Mouse (Mus musculus) kidney, adult 2 months (tissue): Measurements from ENCODE around the gene Nabp2. TPM values are rescaled to one million over a fixed set of nuclear protein-coding genes. Genes with fewer than 3 reads are reported as not detected.
A peak's percentile ranks its signal among the peaks of the same experiment; 100 is the strongest.

Source experiments
- DNase-seq: peaks from one replicate; pipeline ENCODE4 v3.0.0; 2021
- H3K27ac ChIP-seq: fragments of 200-500 bp; 2 replicates; pipeline ENCODE4 v1.5.1; 2012; ENCODE audit warnings: low read depth, low read length, control low read depth, inconsistent platforms; ENCODE audit not compliant: insufficient read depth
- H3K27me3 ChIP-seq: fragments of 200-500 bp; replicated peaks from 2 replicates; pipeline ENCODE4 v1.6.1; 2012; ENCODE audit warnings: mild to moderate bottlenecking, moderate library complexity, low read length, inconsistent platforms; ENCODE audit not compliant: control insufficient read depth, insufficient read depth
- H3K36me3 ChIP-seq: fragments of 200-500 bp; 2 replicates; pipeline ENCODE4 v1.6.1; 2012; ENCODE audit warnings: mild to moderate bottlenecking, moderate library complexity, low read length, inconsistent platforms; ENCODE audit not compliant: control insufficient read depth, insufficient read depth
- H3K4me1 ChIP-seq: fragments of 200-500 bp; 2 replicates; pipeline ENCODE4 v1.6.1; 2011; ENCODE audit warnings: low read length; ENCODE audit not compliant: control insufficient read depth, insufficient read depth
- H3K4me3 ChIP-seq: fragments of 200-500 bp; 2 replicates; pipeline ENCODE4 v1.5.1; 2011; ENCODE audit warnings: mild to moderate bottlenecking, low read depth, low read length, control low read depth; ENCODE audit not compliant: insufficient read depth
- CTCF ChIP-seq: fragments of 200-500 bp; conservative IDR thresholded peaks from 2 replicates; pipeline ENCODE4 v1.5.1; 2011; ENCODE audit warnings: low read depth, mild to moderate bottlenecking, control low read depth, low read length, moderate library complexity, mixed read lengths; ENCODE audit not compliant: insufficient read depth, insufficient read length
- POLR2A ChIP-seq: fragments of 200-500 bp; IDR thresholded peaks from one replicate; pipeline ENCODE4 v1.6.1; 2011; ENCODE audit warnings: low read depth, low read length, control low read depth
- WGBS: fragments of 180-500 bp; shearing (Covaris S2); methylation state at CpG from one replicate; pipeline ENCODE4 v1.1.7; 2018; 5-methylcytosine and 5-hydroxymethylcytosine counted together
- polyA plus RNA-seq: library from polyadenylated mRNA; depleted of rRNA; stranded (reverse); fragments of >200 nt; gene quantifications from 2 replicates; pipeline ENCODE4 v1.2.3, GENCODE M21; 2012

Nabp2 gene
- polyA plus RNA-seq, 1 experiment: 37.8 TPM

DNA sequence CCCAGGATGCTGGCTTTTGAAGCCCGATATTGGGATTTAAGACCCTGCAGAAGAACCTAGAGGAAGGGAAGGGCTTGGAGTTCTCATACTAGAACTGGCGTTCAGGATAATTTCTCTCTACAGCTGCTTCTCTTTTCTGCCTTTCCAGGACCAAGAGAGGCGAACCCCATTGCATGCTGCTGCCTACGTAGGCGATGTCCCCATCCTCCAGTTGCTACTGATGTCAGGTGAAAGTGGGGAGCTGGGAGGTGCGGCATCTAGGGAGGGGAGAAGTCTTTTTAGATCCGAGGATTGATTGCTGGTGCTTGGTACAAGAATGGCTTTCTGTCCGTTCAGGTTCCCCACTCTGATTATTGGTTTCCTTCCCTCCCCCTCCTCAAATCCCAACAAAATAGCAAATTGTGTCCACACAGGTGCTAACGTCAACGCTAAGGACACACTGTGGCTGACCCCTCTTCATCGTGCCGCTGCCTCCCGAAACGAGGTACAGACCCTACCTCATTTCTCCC is 33.3 kb downstream of the Nabp2 start:
- TF ChIP-seq CTCF (no peak), POLR2A (no peak)
- Histone ChIP-seq H3K27me3 (no peaks in the 10 kb centered on the region), H3K4me1 (peaks cover 12% of the 10 kb centered on the region), H3K36me3 (peaks cover 2% of the 10 kb centered on the region; the same call in 1 of the 2 replicates), H3K27ac (no peak overlapping the region), H3K4me3 (peak overlapping the region; percentile 90)
- no peak for DNase-seq
- WGBS: 59% methylated on average over 14 of the region's 14 CpGs

DNA sequence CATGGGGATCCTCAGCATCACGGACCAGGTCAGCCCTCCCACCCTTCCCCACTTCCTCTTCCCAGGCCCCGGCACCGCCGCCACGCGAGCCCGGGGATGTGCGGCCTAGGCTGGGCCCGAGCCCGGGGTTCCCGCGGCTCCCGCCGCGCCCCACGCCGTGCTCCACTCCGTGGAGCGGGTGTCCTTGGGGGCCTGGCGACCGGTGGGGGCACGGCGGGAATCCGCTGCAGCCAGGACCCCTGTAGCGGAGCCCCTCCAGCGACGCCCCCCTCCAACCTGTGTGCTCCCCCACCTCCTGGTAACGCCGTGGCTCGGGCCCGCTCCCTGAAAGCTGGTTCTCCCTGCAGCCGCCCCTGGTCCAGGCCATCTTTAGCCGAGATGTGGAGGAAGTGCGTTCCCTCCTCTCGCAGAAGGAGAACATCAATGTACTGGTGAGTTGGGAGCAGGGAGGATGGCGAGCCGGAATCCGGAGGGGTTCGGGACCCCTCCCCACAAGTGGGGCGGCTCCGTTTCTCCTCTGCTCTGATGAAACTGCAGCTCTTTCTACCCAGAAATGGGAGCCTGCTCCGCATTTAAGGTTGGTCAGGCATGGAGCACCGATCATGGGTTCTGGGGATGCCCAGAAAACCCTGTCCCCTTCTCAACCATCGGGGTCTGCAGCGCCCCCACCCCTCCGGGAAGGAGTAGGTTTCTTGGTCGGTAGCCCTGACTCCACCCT is 33.9 kb downstream of the Nabp2 start:
- H3K36me3 ChIP-seq: peaks cover 2% of the 10 kb centered on the region; the same call in 1 of the 2 replicates
- under 1% methylated on average over 47 of the region's 47 CpGs for WGBS
- H3K27ac ChIP-seq: 0 out of 2 replicates have a peak overlapping the region, but pooled peaks have one; percentile 26
- no peak for DNase-seq
- no peak for TF ChIP-seq CTCF
- TF ChIP-seq POLR2A: no peak
- H3K27me3 ChIP-seq: no peaks in the 10 kb centered on the region
- H3K4me3 ChIP-seq: peak overlapping the region; percentile 90
- peaks cover 12% of the 10 kb centered on the region for H3K4me1 ChIP-seq

DNA sequence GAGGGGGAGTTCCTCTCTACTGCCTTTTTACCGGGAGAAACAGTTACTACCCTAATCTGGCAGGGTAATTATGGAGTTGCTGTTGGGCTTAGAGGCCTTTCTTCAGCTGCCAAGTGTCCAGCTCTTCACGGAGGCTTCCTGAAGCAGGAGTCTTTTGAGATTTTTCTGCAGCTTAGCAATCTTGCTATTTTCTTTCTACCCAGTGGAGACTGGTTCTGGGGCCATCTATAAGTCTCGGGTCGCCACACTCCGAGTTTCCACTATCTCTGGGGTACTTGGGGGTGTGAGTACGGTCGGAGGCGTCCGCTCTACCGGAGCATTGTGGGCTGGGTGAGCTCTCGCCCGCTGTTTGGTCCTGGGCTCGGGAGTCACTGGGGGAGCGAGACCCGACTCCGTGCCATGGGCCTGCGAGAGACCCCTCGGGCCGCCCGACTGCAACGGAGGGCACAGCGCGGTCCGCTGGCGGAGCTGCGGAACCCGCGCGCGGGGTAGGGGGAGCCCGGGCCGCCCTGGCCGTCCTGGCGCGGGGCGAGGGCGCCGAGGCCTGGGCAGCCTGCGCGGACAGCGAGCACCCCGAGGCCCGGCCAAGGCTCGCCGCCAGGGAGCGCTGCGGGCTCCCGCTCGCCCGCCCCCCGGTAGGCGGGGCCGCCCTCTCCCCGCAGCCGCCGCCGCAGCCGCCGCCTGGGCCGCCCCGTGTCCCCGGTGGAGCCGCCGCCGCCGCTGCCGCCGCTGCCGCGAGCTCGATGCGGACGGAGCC is 34.7 kb downstream of the Nabp2 start, which contains the start of gene Ankrd52:
Ankrd52 (plus strand) TSS at position 661 of the 757 bp plus-strand sequence.
- Histone ChIP-seq H3K27ac (peak within 1 kb of the TSS; percentile 90), H3K36me3 (no peaks in the 10 kb centered on the region), H3K4me1 (peaks cover 12% of the 10 kb centered on the region), H3K27me3 (no peaks in the 10 kb centered on the region), H3K4me3 (peak within 1 kb of the TSS; percentile 90)
- peak; percentile 89 for DNase-seq
- TF ChIP-seq POLR2A: peak; percentile 19
- TF ChIP-seq CTCF: peak; percentile 49
- under 1% methylated on average over 70 of the region's 73 CpGs for WGBS

DNA sequence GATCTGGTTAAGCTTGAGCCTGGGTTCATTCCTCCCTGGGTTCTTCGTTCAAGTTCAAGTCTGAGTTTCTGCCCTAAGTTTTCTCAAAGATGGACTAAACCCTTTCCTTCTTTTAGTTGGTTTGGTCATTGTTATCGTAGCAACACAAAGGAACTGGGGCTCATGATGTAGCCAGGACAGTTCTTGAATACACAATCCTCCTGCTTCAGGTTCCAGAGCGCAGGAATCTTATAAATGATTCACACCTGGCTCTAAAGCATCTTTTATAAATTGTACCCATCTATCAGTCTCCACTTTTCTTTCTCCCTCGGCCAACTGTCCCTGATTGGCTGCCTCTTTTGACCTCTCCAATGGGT is 35.2 kb downstream of the Nabp2 start:
- DNase-seq: no peak
- H3K4me3 ChIP-seq: peak overlapping the region; percentile 73; the same call in 1 of the 2 replicates
- H3K36me3 ChIP-seq: no peaks in the 10 kb centered on the region
- H3K27ac ChIP-seq: peak overlapping the region; percentile 90; the same call in 1 of the 2 replicates
- TF ChIP-seq CTCF (no peak), POLR2A (no peak)
- 52% methylated on average over 4 of the region's 4 CpGs for WGBS
- peaks cover 12% of the 10 kb centered on the region for H3K4me1 ChIP-seq
- H3K27me3 ChIP-seq: no peaks in the 10 kb centered on the region

DNA sequence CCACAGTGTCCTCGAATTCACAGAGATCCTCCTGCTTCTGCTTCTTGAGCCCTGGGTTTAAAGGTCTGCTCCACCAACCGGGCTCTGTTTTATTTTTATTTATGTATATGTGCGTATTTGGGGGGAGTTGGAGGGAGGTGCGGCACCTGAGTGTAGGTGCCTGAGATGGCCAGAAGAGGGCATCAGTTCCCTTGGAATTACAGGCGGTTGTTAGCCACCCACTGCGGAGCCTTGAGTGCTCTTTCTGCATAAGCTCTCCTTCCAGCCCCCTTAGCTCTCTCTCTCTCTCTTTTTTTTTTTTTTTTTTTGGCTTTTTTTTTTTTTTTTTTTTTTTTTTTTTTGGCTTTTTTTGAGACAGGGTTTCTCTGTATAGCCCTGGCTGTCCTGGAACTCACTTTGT is 36.9 kb downstream of the Nabp2 start:
- Histone ChIP-seq H3K4me1 (peaks cover 16% of the 10 kb centered on the region), H3K27ac (no peak overlapping the region), H3K36me3 (no peaks in the 10 kb centered on the region), H3K4me3 (no peak overlapping the region), H3K27me3 (no peaks in the 10 kb centered on the region)
- WGBS: 85% methylated on average over 6 of the region's 6 CpGs
- DNase-seq: no peak
- TF ChIP-seq CTCF (peak; percentile 46), POLR2A (no peak)

DNA sequence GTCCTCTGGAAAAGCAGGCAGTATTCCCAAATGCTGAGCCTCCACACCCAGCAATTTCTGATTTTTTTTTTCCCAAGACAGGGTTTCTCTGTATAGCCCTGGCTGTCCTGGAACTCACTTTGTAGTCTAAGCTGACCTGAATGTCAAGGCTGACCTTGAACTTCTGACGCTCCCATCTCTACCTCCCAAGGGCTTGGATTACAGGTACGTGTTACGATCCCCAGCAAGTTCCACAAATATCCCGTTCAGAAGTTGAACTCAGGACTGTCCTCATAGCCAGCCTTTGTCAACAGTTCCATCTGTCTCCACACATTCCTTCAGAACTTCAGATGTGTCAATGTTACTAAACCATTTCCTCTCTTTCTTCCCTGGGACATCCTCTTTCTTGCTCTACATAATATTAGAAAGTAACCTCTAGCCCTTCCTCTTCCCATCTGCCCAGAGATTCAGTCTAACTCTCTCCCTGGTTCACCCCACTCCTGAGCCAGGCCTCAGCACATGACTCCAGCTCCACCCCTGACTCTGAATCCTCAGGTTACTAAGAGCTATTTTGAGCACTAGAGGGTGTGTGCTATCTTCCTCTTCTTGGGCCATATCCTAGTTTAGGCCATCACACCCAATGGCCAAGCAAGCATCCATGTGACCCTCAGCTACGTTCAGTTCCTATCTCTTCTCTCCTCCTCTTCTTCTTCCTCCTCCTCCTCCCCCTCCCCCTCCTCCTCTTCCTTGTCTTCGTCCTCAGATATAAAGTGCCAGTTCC is 38.1 kb downstream of the Nabp2 start:
- Histone ChIP-seq H3K27me3 (no peaks in the 10 kb centered on the region), H3K4me1 (peaks cover 15% of the 10 kb centered on the region), H3K27ac (no peak overlapping the region), H3K36me3 (no peaks in the 10 kb centered on the region), H3K4me3 (no peak overlapping the region)
- TF ChIP-seq POLR2A: no peak
- TF ChIP-seq CTCF: no peak
- DNase-seq: no peak
- WGBS: 55% methylated on average over 6 of the region's 6 CpGs

DNA sequence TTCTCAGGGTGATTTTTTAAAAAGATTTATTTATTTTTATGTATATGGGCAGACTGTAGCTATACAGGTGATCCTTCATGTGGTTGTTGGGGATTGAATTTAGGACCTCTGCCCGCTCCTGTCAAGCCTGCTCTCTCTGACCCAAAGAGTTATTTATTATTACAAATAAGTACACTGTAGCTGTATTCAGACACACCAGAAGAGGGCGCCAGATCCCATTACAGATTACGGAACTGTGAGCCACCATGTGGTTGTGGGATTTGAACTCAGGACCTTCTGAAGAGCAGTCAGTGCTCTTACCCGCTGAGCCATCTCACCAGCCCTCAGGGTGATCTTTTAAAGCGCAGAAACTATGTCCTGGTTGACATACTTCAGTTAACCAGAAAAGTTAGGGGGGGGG is 39.1 kb downstream of the Nabp2 start:
- WGBS: 76% methylated on average over 5 of the region's 5 CpGs
- Histone ChIP-seq H3K27ac (no peak overlapping the region), H3K27me3 (no peaks in the 10 kb centered on the region), H3K4me1 (peaks cover 16% of the 10 kb centered on the region), H3K36me3 (no peaks in the 10 kb centered on the region), H3K4me3 (no peak overlapping the region)
- no peak for DNase-seq
- TF ChIP-seq CTCF (peak; percentile 15; the same call in 1 of the 2 replicates), POLR2A (no peak)
